Mouse (Mus musculus) erythroblast, embryonic 14.5 days (primary cell): ENCODE data around the gene Mpped1. TPM values are rescaled to one million over a fixed set of nuclear protein-coding genes. Genes with fewer than 3 reads are reported as not detected.

Source experiments
- H3K27me3 ChIP-seq: 2 replicates; pipeline ENCODE4 v1.6.1; 2012; ENCODE audit warnings: inconsistent platforms; ENCODE audit not compliant: control insufficient read depth
- H3K36me3 ChIP-seq: 2 replicates; pipeline ENCODE4 v1.6.1; 2012; ENCODE audit warnings: mild to moderate bottlenecking, inconsistent platforms; ENCODE audit not compliant: control insufficient read depth
- H3K4me1 ChIP-seq: 2 replicates; pipeline ENCODE4 v1.6.1; 2012; ENCODE audit warnings: inconsistent platforms; ENCODE audit not compliant: control insufficient read depth
- H3K4me3 ChIP-seq: replicated peaks from 2 replicates; pipeline ENCODE3; 2012; ENCODE audit warnings: moderate library complexity, mild to moderate bottlenecking, inconsistent platforms
- H3K9me3 ChIP-seq: 2 replicates; pipeline ENCODE4 v1.6.1; 2012; ENCODE audit warnings: low read length, inconsistent platforms, mixed read lengths; ENCODE audit not compliant: control insufficient read depth
- GATA1 ChIP-seq: IDR thresholded peaks from 2 replicates; pipeline ENCODE4 v1.6.1; 2012; ENCODE audit warnings: low read length, inconsistent platforms, mixed read lengths
- TAL1 ChIP-seq: IDR thresholded peaks from 3 replicates; pipeline ENCODE4 v1.6.1; 2012; ENCODE audit warnings: low read length, inconsistent platforms, mixed read lengths
- polyA plus RNA-seq: library from polyadenylated mRNA; stranded (reverse); fragments of >175 nt; gene quantifications from 2 replicates; pipeline ENCODE4 v1.2.3, GENCODE M21; 2012

Gene Mpped1
- polyA plus RNA-seq, 1 experiment: not detected

DNA sequence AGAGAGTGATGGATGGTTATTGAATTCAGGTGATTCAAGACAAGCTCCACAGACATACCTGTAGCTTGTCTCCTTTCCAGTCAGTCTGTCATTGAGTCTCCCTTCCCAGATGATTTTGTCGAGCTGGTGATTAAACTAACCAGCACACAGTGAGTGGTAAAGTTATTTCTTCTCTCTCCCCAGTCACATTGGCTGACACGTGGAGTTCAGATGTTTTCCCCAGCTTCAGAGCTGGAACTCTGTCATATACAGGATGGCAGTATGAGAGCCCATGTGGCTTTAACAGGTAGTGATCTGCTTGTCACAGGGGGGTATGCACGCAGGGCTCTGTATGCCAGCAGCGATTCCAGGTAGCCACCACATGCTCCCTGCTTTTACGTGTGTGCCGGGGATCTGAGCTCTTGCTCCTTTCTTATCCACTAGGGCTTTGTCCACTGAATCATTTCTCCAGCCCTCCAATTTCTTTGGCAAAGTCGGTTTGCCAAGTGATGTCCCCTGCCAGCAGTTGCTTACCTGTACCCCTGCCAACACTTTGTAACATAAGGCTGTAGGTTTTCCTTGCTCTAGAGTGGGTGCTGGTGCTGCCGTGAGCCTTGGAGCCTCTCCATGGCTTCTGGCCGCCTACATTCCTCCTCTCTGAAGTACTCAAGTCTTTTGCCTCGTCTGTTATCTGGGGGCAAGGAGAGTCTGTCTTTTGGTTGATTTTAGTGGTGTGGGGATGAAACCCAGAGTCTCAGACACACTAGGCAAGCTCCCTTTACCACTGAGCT lies 61.9 kb downstream of the Mpped1 start:
- no peak overlapping the region for H3K4me3 ChIP-seq
- no peaks in the 10 kb centered on the region for H3K27me3 ChIP-seq
- H3K4me1 ChIP-seq: no peaks in the 10 kb centered on the region
- peaks cover 6% of the 10 kb centered on the region for H3K9me3 ChIP-seq
- no peak for TF ChIP-seq GATA1
- no peak for TF ChIP-seq TAL1
- no peaks in the 10 kb centered on the region for H3K36me3 ChIP-seq

- no peaks in the 10 kb centered on the region for H3K27me3 ChIP-seq
- no peak overlapping the region for H3K4me3 ChIP-seq
- no peaks in the 10 kb centered on the region for H3K36me3 ChIP-seq
- no peak for TF ChIP-seq TAL1
- no peak for TF ChIP-seq GATA1
- no peaks in the 10 kb centered on the region for H3K4me1 ChIP-seq
- H3K9me3 ChIP-seq: peaks cover under 1% of the 10 kb centered on the region; the same call in 1 of the 2 replicates
These were observed 63.2 kb downstream of the Mpped1 start for GRCm38 (mm10) chr15:83842419-83842818.

DNA sequence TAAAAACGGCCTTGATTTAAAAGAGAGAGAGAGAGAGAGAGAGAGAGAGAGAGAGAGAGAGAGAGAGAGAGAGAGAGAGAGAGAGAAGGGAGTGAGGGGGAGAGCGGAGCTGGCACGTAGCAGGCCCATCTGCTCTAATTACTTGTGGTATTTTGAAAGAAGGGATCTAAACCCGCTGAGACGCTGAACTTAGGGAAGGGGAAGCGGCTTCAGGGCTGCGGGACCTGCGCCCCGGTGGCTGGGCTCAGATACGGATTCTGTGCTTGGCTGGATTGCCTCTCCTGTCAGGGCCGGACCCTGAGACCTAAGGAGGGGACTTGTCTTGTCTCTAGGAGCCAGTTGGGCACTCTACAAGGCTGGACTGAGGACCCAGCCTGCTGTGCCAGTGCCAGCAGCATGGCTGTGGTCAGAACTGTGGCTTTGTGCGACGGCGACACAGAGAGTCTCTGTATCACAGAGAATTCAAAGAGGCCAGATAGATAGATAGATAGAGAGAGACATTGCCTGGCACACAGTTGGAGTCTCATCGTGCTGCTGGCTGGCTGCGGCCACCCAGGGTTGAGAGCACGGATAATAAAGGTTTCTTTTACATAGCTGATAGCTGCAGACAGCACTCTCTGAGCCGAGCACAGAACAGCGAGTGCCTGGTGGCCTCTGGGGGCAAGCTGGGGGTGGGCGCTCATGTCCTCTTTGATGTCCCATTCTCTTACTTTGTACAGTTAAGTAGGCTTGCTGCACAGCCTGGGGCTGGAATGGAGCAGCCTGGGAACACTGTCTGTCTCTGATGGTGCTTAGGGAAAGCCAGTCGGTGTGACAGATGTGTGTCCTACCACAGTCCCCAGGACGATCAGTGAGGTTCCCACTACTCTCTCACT lies 63.9 kb downstream of the Mpped1 start:
- Histone ChIP-seq H3K36me3 (no peaks in the 10 kb centered on the region), H3K4me1 (no peaks in the 10 kb centered on the region), H3K9me3 (no peaks in the 10 kb centered on the region), H3K27me3 (no peaks in the 10 kb centered on the region), H3K4me3 (no peak overlapping the region)
- TF ChIP-seq TAL1: no peak
- no peak for TF ChIP-seq GATA1

DNA sequence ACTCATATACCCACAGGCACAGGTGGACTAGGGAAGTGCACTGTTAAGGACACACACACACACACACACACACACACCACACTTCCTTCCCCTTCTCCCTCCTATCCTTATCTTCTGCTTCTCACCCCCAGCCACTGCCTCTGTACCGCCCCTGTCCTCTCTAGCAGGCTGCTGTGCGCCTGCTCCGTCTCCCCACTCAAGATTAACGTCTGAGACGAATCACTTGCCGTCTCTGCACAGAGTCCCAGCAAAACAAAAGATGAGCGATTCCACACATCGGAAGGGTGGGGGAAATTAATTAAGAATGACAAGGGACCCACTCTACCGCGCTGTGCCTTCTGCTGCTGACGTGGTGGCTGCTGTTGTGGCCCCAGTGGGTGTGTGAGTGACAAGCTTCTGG lies 66.5 kb downstream of the Mpped1 start:
- TF ChIP-seq TAL1 (no peak), GATA1 (no peak)
- Histone ChIP-seq H3K4me1 (no peaks in the 10 kb centered on the region), H3K36me3 (no peaks in the 10 kb centered on the region), H3K4me3 (no peak overlapping the region), H3K27me3 (no peaks in the 10 kb centered on the region), H3K9me3 (no peaks in the 10 kb centered on the region)

- Histone ChIP-seq H3K27me3 (no peaks in the 10 kb centered on the region), H3K36me3 (no peaks in the 10 kb centered on the region), H3K4me3 (no peak overlapping the region), H3K4me1 (no peaks in the 10 kb centered on the region), H3K9me3 (no peaks in the 10 kb centered on the region)
- TF ChIP-seq TAL1 (no peak), GATA1 (no peak)
These were observed 67.3 kb downstream of the Mpped1 start for GRCm38 (mm10) chr15:83846592-83846991.

GRCm38 (mm10) chr15:83847512-83847911 lies 68.2 kb downstream of the Mpped1 start:
- Histone ChIP-seq H3K4me3 (no peak overlapping the region), H3K36me3 (no peaks in the 10 kb centered on the region), H3K27me3 (no peaks in the 10 kb centered on the region), H3K4me1 (no peaks in the 10 kb centered on the region), H3K9me3 (no peaks in the 10 kb centered on the region)
- TF ChIP-seq GATA1: no peak
- TF ChIP-seq TAL1: no peak

DNA sequence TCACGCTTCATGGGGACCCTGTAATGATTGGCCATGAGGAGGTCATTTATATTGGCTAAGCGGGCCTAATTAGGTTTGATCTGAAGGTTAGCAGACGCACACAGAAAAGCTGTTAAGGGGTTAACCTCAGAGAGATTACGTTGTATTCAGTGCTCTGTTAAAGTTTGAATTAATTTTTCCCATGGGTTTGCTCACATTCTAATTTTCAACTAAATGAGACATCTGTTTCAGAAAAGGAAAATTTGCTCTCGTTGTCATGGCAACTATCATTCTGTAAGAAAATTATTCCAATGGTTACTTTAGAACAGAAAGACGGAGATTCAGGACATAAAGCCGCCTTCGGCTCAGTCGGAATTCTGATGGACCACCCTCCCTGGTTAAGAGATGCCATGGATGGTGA lies 68.9 kb downstream of the Mpped1 start:
- no peak for TF ChIP-seq TAL1
- H3K4me3 ChIP-seq: no peak overlapping the region
- H3K4me1 ChIP-seq: no peaks in the 10 kb centered on the region
- H3K27me3 ChIP-seq: no peaks in the 10 kb centered on the region
- H3K36me3 ChIP-seq: no peaks in the 10 kb centered on the region
- no peaks in the 10 kb centered on the region for H3K9me3 ChIP-seq

GRCm38 (mm10) chr15:83853400-83853811 lies 74.1 kb downstream of the Mpped1 start:
- no peak for TF ChIP-seq TAL1
- Histone ChIP-seq H3K27me3 (no peaks in the 10 kb centered on the region), H3K36me3 (no peaks in the 10 kb centered on the region), H3K4me3 (no peak overlapping the region), H3K4me1 (no peaks in the 10 kb centered on the region), H3K9me3 (no peaks in the 10 kb centered on the region)

- no peaks in the 10 kb centered on the region for H3K4me1 ChIP-seq
These were observed 77.9 kb downstream of the Mpped1 start for GRCm38 (mm10) chr15:83857129-83857528.

GRCm38 (mm10) chr15:83865626-83866025 lies 86.4 kb downstream of the Mpped1 start:
- no peaks in the 10 kb centered on the region for H3K27me3 ChIP-seq
- H3K4me3 ChIP-seq: no peak overlapping the region
- no peaks in the 10 kb centered on the region for H3K36me3 ChIP-seq
- TF ChIP-seq TAL1 (no peak), GATA1 (no peak)
- no peaks in the 10 kb centered on the region for H3K4me1 ChIP-seq
- H3K9me3 ChIP-seq: no peaks in the 10 kb centered on the region

More at GRCm38 (mm10) chr15:83857129-83857528, 77.9 kb downstream of the Mpped1 start:
- Histone ChIP-seq H3K36me3 (no peaks in the 10 kb centered on the region), H3K4me3 (no peak overlapping the region), H3K27me3 (no peaks in the 10 kb centered on the region), H3K9me3 (no peaks in the 10 kb centered on the region)
- TF ChIP-seq GATA1 (no peak), TAL1 (no peak)
